Mouse (Mus musculus): ENCODE results near the gene Trim30c.
"Not testable (repeated sequence)": the region's sequence is repeated elsewhere in the genome, so short reads cannot be mapped to it uniquely, and the experiment has no call there.

Trim30c gene

GRCm38 (mm10) chr7:104400698-104401097, at the start of gene Trim30c:
Gene Trim30c (minus strand): TSS chr7:104400837.
- peak; percentile 8 for DNase-seq (ENCODE audit: low read depth)

- peak; percentile 73 for DNase-seq (ENCODE audit: low read depth)
Observed at GRCm38 (mm10) chr7:104445961-104446645, 45.5 kb upstream of the Trim30c start.

DNA sequence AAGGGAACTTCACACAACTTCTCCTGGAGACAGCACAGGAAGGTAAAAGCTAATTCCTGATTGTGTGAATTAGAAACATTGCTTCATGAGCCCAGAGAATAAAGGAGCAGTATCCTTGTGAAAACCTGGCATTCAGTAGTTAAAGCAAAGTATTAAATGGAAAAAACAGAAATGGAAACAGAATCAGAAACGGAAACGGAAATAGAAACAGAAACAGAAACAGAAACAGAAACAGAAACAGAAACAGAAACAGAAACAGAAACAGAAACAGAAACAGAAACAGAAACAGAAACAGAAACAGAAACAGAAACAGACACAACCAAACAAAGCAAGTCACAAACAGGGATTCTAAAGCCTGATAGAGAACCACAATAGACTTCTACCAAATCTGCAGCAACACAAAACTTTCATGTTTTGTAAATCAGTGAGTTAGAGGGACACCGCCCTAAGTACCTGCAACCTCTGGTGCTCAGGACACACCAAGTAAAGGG, 3.9 kb upstream of the Trim30c start:
- no peak for DNase-seq (ENCODE audit: low read depth)

DNA sequence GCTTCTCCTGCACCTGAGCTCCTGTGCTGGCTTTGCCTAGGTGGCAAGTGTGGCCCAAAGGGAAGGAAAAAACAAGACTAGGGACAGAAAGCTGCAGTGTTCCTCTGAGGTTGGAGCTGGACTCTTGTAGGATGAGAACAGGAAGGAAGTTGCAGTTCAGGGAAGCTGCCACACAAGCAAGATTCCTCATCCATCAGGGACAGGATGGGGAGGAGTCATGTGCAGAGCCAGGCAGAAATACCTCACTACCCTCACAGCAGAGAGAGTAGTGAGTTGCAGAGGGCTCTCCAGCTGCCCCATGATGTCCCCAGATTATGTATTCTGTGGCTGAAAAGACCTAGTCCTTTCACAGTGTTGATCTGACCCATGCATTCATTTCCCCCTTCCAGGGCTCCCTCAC, 503 bp upstream of the Trim30c start:
- DNase-seq (ENCODE audit: low read depth), result no peak

DNA sequence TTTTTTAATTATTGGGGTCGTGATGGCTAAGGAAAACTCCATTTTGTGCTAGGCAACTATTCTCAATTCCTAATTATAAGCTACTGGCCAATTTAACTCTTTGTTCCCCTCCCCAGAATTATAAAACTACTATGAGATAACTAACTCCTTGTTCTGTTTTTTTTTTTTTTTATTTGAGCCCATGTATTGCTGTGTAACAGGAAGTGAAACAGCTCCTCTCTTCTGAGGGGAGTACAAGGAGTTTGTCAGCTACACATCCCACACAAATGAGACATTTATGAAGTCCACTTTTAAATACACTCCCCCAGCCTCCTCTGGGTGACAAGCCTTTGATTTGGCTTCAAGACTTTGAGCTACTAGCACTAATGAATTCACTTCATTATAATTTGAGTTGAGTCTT, 2.1 kb downstream of the Trim30c start:
- DNase-seq (ENCODE audit: low read depth), result no peak

DNA sequence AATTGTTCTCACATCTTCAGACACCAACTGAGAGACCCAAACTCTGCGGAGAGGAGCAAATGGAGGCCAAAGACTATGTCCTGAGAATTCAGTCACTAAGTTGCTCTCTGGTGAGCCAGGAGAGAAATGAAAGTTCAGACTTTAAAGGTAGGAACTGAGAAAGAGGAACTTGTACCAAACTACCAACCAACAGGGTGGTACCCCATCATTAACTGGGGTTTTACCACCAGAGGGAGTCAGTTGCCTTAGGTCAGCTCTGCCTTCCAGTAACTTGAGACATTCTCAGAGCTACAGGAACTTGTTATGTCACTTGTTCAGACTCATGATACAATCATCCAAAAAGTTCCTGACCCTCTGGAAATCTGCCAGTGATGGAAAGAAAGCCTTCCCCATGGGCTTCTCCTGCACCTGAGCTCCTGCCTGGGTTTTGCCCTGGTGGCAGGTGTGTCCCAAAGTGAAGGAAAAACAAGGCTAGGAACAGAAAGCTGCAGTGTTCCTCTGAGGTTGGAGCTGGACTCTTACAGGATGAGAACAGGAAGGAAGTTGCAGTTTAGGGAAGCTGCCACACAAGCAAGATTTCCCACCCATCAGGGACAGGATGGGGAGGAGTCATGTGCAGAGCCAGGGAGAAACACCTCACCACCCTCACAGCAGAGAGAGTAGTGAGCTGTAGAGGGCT, 30.8 kb downstream of the Trim30c start, which contains the start of gene Trim30b:
Gene Trim30b, minus strand, starts transcription at position 149 of the 679 bp plus-strand sequence.
- no peak for DNase-seq (ENCODE audit: low read depth)

DNA sequence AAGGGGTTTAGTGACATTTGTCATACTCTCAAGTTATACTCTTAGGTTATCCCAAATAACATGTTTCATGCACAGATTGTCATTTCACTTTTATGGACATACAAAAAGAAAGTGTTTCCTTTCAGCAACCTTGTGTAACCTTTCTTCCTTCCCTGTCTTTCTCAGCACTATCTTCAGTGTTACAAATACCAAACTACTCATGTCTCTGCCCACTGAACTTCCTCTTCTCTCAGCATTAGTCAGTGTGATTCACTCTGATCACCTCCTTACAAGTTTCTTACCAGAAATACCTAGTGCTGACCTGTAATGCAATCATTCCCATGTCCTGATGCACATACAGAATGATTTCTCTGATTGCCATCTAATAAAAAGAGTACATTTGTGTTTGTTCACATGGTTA, 34.3 kb downstream of the Trim30c start:
- DNase-seq (ENCODE audit: low read depth), result no peak

GRCm38 (mm10) chr7:104353600-104353967, 47.1 kb downstream of the Trim30c start:
- DNase-seq (ENCODE audit: low read depth), result no peak

DNA sequence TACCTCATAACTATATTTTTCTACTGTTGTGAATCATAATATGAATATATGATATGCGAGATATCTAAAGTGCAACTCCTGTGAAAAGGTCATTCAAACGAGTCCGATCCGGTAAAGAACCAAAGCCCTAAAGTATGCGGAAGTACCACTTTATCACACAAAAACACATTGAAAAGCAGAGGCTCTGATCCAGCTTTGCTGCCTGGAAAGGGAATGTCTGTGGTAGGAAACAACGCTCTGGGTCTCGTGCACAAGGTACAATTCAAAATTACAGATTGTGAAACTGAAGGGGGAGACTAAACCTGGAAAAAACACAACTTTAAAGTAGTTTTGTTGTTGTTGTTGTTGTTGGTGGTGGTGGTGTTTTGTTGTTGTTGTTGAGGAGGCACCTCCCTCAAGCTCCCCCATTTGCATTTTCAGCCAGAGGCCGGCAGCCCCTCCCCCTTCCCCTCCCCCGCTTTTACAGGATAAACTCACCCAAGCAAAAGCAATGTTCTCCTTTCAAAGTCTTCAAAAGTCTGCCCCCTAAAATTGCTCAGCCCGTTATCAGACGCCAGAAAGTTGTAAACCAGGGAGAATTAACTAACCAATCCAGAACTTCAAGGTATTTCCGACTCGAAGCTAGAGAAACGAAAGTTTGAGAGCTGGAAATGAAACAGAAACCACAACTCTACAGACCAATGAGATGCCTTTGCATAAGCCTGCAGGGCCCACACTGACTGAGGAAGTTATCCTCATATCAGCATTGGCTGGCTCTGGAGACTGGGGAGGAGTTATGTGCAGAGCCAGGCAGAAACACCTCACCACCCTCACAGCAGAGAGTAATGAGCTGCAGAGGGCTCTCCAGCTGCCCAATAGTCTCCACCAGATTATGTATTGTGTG, 47.7 kb downstream of the Trim30c start, which contains the start of gene Trim12c:
Gene Trim12c, minus strand, starts transcription at position 646 of the 883 bp plus-strand sequence.
- DNase-seq (ENCODE audit: low read depth), result peak; percentile 64

GRCm38 (mm10) chr7:104348043-104348442, 52.6 kb downstream of the Trim30c start:
- DNase-seq (ENCODE audit: low read depth), result not testable (repeated sequence)

- DNase-seq (ENCODE audit: low read depth), result not testable (repeated sequence)
Observed at GRCm38 (mm10) chr7:104340744-104341143, 59.9 kb downstream of the Trim30c start.

- not testable (repeated sequence) for DNase-seq (ENCODE audit: low read depth)
Observed at GRCm38 (mm10) chr7:104335547-104335946, 65.1 kb downstream of the Trim30c start.
